Mouse (Mus musculus) erythroblast, embryonic 14.5 days (primary cell): ENCODE measurements around the gene Cs.

ENCODE experiments used
- GATA1 ChIP-seq: IDR thresholded peaks from 2 replicates; pipeline ENCODE4 v1.6.1; 2012; ENCODE audit warnings: low read length, inconsistent platforms, mixed read lengths
- TAL1 ChIP-seq: IDR thresholded peaks from 3 replicates; pipeline ENCODE4 v1.6.1; 2012; ENCODE audit warnings: low read length, inconsistent platforms, mixed read lengths

DNA sequence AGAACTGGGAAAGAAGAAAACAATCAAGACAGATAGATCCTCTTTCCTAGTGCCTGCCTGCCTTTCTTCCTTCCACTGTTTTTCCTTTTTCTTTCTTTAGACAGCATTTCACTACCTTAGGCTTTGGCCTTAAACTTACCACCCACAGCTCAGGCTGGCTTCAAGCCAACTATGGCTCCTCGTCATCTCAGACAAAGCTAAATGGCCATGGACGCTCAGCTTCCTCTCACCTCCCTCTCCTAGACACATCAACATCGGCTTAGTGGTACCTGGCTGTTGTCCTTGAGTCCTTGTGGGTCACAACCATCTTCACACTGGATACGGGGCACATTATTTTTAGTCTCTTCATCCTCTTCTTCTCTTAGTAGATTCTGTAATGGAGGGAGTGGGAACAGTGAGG is 40.3 kb upstream of the Cs start:
- no peak for TF ChIP-seq TAL1
- no peak for TF ChIP-seq GATA1
